Mouse (Mus musculus): ENCODE results near the gene Asxl2.

Gene Asxl2

DNA sequence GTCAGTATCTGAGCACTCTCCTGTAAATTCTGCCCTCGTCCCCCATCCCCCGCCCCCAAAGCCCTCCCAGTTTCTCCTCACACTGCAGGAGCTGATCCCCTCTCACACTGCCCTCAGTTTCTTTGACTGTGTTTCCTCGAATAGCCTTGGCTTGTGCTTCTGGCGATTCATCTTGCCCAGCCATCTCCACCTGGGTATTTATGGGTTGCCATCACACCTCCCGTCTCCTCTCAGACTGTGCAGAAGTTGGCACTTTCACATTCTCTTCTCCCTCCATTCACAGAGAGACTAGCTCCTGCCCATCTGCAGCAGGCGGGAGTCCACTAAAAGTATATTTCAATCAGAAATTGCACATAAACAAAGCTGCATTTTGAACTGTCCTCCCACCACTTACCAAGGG, 120.1 kb downstream of the Asxl2 start:
- no peak for DNase-seq

DNA sequence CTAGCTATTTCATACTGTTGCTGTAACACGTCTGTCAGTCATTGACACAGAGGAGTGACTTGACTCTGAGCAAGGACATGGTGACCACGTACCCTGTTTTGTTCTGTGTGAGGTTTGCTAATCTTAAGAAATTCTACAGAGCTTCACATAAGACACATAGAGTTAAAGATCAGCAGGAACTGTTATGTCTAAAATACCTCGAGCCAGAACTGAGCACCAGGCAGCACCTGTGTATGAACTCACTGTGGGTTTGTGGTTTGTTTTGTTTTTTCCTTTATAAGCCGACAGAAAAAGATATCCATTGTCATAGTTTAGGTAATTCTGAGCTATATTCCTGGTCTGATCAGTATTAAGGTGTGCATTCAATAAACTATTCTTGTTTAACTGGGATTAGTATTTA, 120.8 kb downstream of the Asxl2 start:
- DNase-seq: no peak

DNA sequence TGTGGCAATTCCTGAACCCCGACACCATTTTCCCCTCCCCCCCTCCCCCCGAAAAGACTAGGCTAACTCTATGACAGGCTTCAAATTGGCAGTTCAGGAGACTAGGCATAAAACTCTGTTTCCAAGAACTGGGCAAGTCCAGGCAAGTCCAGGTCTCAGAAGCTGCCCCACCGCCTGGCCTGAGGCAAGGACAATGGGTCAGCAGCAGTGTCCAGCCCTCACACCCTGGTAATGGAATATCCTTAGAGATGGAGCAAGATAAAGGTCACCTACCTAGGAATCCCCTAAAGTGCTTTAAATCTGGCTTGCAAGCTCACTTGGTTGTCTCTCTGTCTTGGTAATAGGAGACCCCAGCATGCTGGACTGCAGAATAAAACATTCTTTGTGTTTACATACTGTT, 121.3 kb downstream of the Asxl2 start:
- no peak for DNase-seq

DNA sequence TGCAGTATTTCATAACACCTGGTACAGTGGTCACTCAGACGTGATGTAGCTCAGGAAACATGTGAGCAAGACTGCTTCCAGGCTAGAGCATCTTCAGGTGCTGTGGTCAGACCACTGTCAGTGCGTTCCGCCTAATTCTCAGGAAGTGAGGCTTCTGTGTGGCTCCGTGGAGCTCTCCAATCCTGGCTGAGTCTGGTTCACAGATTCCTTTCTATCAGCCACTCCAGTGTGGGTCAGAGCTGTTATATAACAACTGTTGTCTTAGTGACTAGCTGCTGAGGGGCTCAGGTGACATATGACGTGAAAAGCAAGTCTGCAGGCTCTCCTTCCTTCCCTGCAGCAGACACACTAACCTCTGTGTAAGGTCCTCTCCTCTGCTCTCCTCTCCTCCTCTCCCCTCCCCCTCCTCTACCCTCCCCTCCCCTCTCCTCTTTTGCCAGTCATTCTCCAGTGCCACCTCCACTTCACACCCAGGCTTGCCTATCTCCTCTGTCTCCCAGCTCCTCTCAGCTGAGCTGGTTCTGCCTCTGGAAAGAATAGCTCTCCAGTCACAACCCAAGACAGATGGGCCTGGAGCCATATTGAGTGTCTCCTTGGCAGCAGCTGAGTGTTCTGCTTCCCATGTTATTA, 122.0 kb downstream of the Asxl2 start:
- DNase-seq: no peak

DNA sequence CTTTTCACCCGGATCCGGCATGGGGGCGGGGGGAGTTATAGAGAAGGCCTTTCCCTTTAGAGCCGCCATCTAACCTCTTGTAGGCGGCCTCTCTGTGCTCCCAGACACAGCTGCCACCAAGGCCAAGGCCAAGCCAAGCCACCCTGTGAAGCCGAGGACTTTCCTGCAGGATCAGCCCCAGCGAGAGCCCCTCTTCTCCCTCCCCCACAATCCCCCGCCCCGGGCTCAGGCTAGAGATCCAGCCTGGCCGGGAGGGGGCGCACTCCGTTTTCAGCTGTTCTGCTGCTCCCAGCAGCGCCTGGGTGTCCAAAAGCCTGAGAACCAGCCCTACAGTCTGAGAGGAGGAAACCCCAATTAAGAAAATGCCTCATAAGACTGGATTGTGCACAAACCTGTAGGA, 123.6 kb downstream of the Asxl2 start:
- DNase-seq: no peak
